Mouse (Mus musculus) limb, embryonic 14.5 days (tissue): ENCODE measurements around the gene Nefh. TPM values are rescaled to one million over a fixed set of nuclear protein-coding genes. Genes with fewer than 3 reads are reported as not detected.

ENCODE experiments used
- ATAC-seq: fragments of 200-750 bp; cut with Nextera tagmentation; 2 replicates; pipeline ENCODE4 v1.8.0; 2017; ENCODE audit warnings: low read depth, moderate number of reproducible peaks, moderate TSS enrichment; ENCODE audit not compliant: low FRiP score
- DNase-seq: peaks from one replicate; pipeline ENCODE4 v3.0.0-alpha.2; 2015; ENCODE audit warnings: low spot score
- H3K27ac ChIP-seq: fragments of 300-500 bp; sonication (generic); replicated peaks from 2 replicates; pipeline ENCODE4 v1.5.1; 2014; ENCODE audit warnings: low read depth, mild to moderate bottlenecking, low read length, moderate library complexity, mixed read lengths
- H3K27me3 ChIP-seq: fragments of 300-500 bp; sonication (generic); 2 replicates; pipeline ENCODE4 v1.6.1; 2014; ENCODE audit warnings: low read length, mixed read lengths; ENCODE audit not compliant: control insufficient read depth, insufficient read depth
- H3K36me3 ChIP-seq: fragments of 300-500 bp; sonication (generic); 2 replicates; pipeline ENCODE4 v1.6.1; 2014; ENCODE audit warnings: mild to moderate bottlenecking, low read length, moderate library complexity, mixed read lengths; ENCODE audit not compliant: control insufficient read depth, insufficient read depth
- H3K4me1 ChIP-seq: fragments of 300-500 bp; sonication (generic); 2 replicates; pipeline ENCODE4 v1.6.1; 2014; ENCODE audit warnings: antibody characterized with exemption, low read length, mixed read lengths; ENCODE audit not compliant: control insufficient read depth, insufficient read depth
- H3K4me2 ChIP-seq: fragments of 300-500 bp; sonication (generic); replicated peaks from 2 replicates; pipeline ENCODE4 v1.6.1; 2014; ENCODE audit warnings: low read depth, mild to moderate bottlenecking, low read length, moderate library complexity; ENCODE audit not compliant: severe bottlenecking
- H3K4me3 ChIP-seq: fragments of 300-500 bp; sonication (generic); replicated peaks from 2 replicates; pipeline ENCODE4 v1.5.1; 2014; ENCODE audit warnings: low read length
- H3K9ac ChIP-seq: fragments of 300-500 bp; sonication (generic); 2 replicates; pipeline ENCODE4 v1.6.1; 2014; ENCODE audit warnings: mild to moderate bottlenecking, low read depth, low read length, moderate library complexity; ENCODE audit not compliant: severe bottlenecking
- H3K9me3 ChIP-seq: fragments of 300-500 bp; sonication (generic); 2 replicates; pipeline ENCODE4 v1.6.1; 2016; ENCODE audit warnings: low read length; ENCODE audit not compliant: control insufficient read depth
- POLR2A ChIP-seq: fragments of 200-500 bp; IDR thresholded peaks from 2 replicates; pipeline ENCODE4 v1.8.0; 2012; ENCODE audit warnings: inconsistent platforms, mild to moderate bottlenecking, moderate library complexity, borderline replicate concordance; ENCODE audit not compliant: insufficient read depth, insufficient read length; ENCODE audit errors: extremely low read depth
- WGBS: fragments of 180-500 bp; shearing (Covaris S2); extraction: QIAGEN DNeasy Blood & Tissue Kit; methylation state at CpG from one replicate; pipeline ENCODE4 v1.1.7; 2014; 5-methylcytosine and 5-hydroxymethylcytosine counted together
- polyA plus RNA-seq, 2 experiments: library from polyadenylated mRNA; depleted of rRNA in 1 of 2; stranded (reverse) in 1 of 2; unstranded in 1 of 2; fragments of >200 nt; fragmentation: Nextera tagmentation in 1 of 2; extraction: Ambion mirVana in 1 of 2; gene quantifications; 2 replicates each; pipeline versions ENCODE4 v1.2.1 to v1.2.3; 2012 to 2014

Nefh gene
- polyA plus RNA-seq, 2 experiments: 0.23 to 0.28 TPM

- ATAC-seq: no peak
- no peaks in the 10 kb centered on the region for H3K9me3 ChIP-seq
- no peaks in the 10 kb centered on the region for H3K27me3 ChIP-seq
- TF ChIP-seq POLR2A: no peak
- DNase-seq: no peak
- H3K4me1 ChIP-seq: no peaks in the 10 kb centered on the region
- no peak overlapping the region for H3K4me3 ChIP-seq
- no peak overlapping the region for H3K4me2 ChIP-seq
- no peak overlapping the region for H3K27ac ChIP-seq
- WGBS: 89% methylated on average over 2 of the region's 2 CpGs
- H3K9ac ChIP-seq: no peak overlapping the region
- H3K36me3 ChIP-seq: peaks cover 92% of the 10 kb centered on the region
Observed at GRCm38 (mm10) chr11:4921281-4921680, 26.6 kb downstream of the Nefh start.

GRCm38 (mm10) chr11:4916068-4916467, 31.8 kb downstream of the Nefh start:
- no peaks in the 10 kb centered on the region for H3K9me3 ChIP-seq

GRCm38 (mm10) chr11:4906231-4906630, 41.6 kb downstream of the Nefh start:
- no peaks in the 10 kb centered on the region for H3K9me3 ChIP-seq
- DNase-seq (no peak), ATAC-seq (no peak)
- H3K4me2 ChIP-seq: no peak overlapping the region
- H3K4me3 ChIP-seq: no peak overlapping the region
- TF ChIP-seq POLR2A: no peak
- WGBS: 93% methylated on average over 6 of the region's 6 CpGs
- no peaks in the 10 kb centered on the region for H3K27me3 ChIP-seq
- H3K27ac ChIP-seq: no peak overlapping the region
- H3K36me3 ChIP-seq: peaks cover 61% of the 10 kb centered on the region
- no peak overlapping the region for H3K9ac ChIP-seq
- no peaks in the 10 kb centered on the region for H3K4me1 ChIP-seq

More at GRCm38 (mm10) chr11:4916068-4916467, 31.8 kb downstream of the Nefh start:
- 27% methylated on average over 1 of the region's 1 CpGs for WGBS
- peak; percentile 57 for DNase-seq
- no peak for ATAC-seq
- Histone ChIP-seq H3K4me1 (no peaks in the 10 kb centered on the region), H3K9ac (no peak overlapping the region), H3K36me3 (peaks cover 86% of the 10 kb centered on the region), H3K4me2 (no peak overlapping the region), H3K4me3 (no peak overlapping the region), H3K27me3 (no peaks in the 10 kb centered on the region), H3K27ac (no peak overlapping the region)
- no peak for TF ChIP-seq POLR2A

DNA sequence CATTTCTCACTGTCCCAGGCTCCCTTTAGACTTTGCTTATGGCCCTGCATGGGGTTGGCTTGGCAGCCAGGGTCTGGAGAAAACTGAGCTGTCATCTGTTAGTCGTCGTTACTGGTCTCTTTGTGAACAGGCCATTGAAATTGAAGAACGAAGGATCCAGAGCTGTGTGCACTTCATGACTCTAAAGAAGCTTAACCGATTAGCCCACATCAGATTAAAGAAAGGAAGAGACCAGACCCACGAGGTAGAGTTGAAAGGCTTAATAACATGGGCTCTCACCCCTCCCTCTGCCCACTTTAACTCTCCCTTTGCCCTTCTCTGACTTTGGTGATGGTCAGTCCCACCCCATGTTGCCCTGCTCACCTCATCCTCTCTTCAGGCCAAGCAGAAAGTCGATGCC, 45.9 kb downstream of the Nefh start:
- no peak for TF ChIP-seq POLR2A

GRCm38 (mm10) chr11:4900437-4900836, 47.4 kb downstream of the Nefh start:
- WGBS: 71% methylated on average over 5 of the region's 5 CpGs
- TF ChIP-seq POLR2A: no peak
- no peak overlapping the region for H3K27ac ChIP-seq
- no peak for ATAC-seq
- peaks cover 41% of the 10 kb centered on the region for H3K36me3 ChIP-seq
- no peak for DNase-seq
- H3K4me2 ChIP-seq: no peak overlapping the region
- no peak overlapping the region for H3K4me3 ChIP-seq
- no peaks in the 10 kb centered on the region for H3K27me3 ChIP-seq
- peaks cover 5% of the 10 kb centered on the region for H3K4me1 ChIP-seq
- H3K9me3 ChIP-seq: no peaks in the 10 kb centered on the region
- H3K9ac ChIP-seq: no peak overlapping the region

More for the DNA sequence above, 45.9 kb downstream of the Nefh start:
- Histone ChIP-seq H3K4me2 (no peak overlapping the region), H3K4me3 (no peak overlapping the region), H3K36me3 (peaks cover 49% of the 10 kb centered on the region), H3K27ac (no peak overlapping the region), H3K9ac (no peak overlapping the region), H3K27me3 (no peaks in the 10 kb centered on the region), H3K4me1 (no peaks in the 10 kb centered on the region), H3K9me3 (no peaks in the 10 kb centered on the region)
- WGBS: 90% methylated on average over 6 of the region's 6 CpGs
- DNase-seq (no peak), ATAC-seq (no peak)
